Mouse (Mus musculus): ENCODE measurements around the gene Rgs3.

Rgs3 gene

GRCm38 (mm10) chr4:62627331-62627730 lies 67.7 kb downstream of the Rgs3 start:
- no peak for DNase-seq (ENCODE audit: low spot score in 2 of 2)

GRCm38 (mm10) chr4:62628547-62628946 lies 68.9 kb downstream of the Rgs3 start:
- no peak for DNase-seq (ENCODE audit: low spot score in 2 of 2)

GRCm38 (mm10) chr4:62629461-62629860 lies 69.8 kb downstream of the Rgs3 start:
- DNase-seq (ENCODE audit: low spot score in 2 of 2): peak in 1 of 2 experiments; percentile 35

DNA sequence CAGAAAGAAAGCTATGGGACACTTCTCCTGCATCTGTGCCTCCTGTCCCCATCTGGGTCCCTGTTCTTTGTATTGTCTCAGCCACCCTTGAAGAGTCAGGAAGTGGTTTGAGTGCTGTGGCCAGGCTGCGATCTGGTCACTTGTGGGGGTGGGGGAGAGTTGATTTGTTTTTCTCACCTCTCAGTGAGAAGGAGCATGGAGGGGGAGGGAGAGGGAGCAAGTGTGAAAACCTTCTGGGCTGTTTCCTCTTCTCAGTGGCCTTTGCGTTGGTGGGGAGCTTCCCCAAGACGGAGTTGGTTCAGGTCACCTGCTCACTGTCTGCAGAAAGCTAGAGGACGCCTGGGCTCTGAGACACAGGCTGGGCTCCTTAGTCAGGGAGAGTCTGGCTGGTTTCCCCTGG lies 70.3 kb downstream of the Rgs3 start:
- peak in 1 of 2 experiments; percentile 66 for DNase-seq (ENCODE audit: low spot score in 2 of 2)

DNA sequence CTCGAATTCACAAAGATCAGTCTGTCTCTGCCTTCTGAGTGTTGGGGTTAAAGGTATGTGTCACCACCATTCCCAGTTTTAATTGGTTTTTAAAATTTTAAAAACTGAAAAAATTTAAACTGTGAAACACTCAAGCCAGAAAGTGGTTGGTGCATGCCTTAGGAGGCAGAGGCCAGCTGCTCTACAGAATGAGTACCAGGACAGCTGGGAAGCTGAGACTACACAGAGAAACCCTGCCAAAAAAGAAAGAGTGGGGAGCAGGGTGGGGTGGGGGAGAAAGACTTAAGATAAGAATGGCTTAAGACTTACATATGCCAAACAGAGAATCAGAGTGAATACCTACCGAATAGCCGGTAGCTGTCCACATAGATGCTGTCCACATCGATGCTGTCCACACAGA lies 73.6 kb downstream of the Rgs3 start:
- DNase-seq (ENCODE audit: low spot score in 2 of 2): no peak

- peak in 1 of 2 experiments; percentile 50 for DNase-seq (ENCODE audit: low spot score in 2 of 2)
Observed at GRCm38 (mm10) chr4:62634054-62634591, 74.5 kb downstream of the Rgs3 start.

- DNase-seq (ENCODE audit: low spot score in 2 of 2): no peak
Observed at GRCm38 (mm10) chr4:62634840-62635239, 75.2 kb downstream of the Rgs3 start.

GRCm38 (mm10) chr4:62636047-62636446 lies 76.4 kb downstream of the Rgs3 start:
- no peak for DNase-seq (ENCODE audit: low spot score in 2 of 2)

DNA sequence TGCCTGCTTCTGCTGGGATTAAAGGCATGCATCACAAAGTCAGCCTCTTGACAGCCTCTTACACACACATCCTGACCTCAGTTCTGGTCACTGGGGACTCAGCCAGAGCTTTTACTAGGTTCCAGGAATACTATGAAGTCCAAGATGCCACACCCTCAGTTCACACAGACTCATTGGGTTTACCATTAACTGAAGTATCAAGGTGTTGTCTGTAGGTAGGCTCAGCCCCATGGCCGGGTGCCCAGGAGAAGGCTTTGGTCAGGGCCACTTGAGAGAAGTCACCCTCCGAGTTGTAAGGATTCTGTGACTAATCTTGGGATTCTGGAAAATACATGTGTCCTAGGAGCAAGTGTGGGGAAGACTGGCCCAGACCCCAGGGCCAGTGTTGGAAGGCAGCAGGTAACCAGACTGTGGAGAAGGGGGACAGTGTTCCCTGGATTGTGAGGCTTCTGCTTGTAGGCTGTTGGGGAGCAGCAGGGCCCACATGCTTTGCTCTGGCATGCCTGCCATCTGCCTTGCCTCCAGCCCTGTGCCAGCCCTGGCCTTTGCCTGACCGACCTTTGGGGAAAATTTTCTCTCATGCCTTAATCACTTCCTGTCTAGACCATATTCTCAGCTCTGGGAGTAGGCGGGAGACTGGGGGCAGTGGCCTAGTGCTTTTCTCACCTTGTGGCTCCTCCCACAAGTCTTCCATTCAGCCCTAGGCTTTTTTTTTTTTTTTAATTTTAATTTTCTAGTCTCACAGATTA lies 78.4 kb downstream of the Rgs3 start:
- no peak for DNase-seq (ENCODE audit: low spot score in 2 of 2)

- no peak for DNase-seq (ENCODE audit: low spot score in 2 of 2)
Observed at GRCm38 (mm10) chr4:62640496-62641229, 81.0 kb downstream of the Rgs3 start.

GRCm38 (mm10) chr4:62641230-62641589 lies 81.6 kb downstream of the Rgs3 start:
- DNase-seq (ENCODE audit: low spot score in 2 of 2): no peak

DNA sequence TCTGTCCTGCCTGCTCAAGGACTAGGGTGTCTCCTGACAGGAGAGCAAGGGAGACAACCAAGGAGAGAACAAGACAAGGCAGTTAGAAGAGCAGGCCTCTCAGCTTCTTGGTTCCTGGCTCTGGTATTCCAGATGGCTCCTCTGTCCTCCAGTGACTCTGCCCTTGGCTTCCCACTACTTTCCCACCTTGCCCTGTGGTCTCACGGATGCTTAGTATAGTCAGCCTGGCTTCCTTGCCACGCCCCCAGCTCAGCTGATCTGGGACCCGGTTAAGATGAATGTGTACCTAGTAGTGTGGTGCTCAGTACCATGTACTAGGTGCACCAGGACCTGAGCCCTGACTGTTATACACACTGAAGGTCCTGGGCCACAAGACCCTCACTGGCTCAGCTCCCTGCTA lies 82.0 kb downstream of the Rgs3 start:
- no peak for DNase-seq (ENCODE audit: low spot score in 2 of 2)

DNA sequence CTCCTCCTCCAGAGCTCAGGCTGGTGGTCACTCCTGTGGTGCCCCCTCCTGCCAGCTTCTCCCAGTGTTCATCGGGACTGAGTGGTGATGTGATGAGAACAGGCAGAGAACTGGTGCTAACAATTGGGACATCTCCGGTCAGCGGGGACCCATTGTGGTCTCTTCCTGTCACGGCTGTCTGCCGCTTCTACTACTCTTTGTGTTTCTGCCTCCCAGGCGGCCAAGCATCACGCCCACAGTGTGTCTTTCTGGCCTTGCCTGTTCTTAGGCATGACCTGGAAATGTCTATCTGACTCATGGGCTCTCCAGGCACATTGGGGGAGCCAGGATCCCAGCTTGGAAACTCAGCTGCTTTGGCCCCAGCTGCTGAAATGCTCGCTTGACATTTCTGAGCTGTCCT lies 83.8 kb downstream of the Rgs3 start:
- no peak for DNase-seq (ENCODE audit: low spot score in 2 of 2)

GRCm38 (mm10) chr4:62644031-62644793 lies 84.6 kb downstream of the Rgs3 start:
- no peak for DNase-seq (ENCODE audit: low spot score in 2 of 2)

DNA sequence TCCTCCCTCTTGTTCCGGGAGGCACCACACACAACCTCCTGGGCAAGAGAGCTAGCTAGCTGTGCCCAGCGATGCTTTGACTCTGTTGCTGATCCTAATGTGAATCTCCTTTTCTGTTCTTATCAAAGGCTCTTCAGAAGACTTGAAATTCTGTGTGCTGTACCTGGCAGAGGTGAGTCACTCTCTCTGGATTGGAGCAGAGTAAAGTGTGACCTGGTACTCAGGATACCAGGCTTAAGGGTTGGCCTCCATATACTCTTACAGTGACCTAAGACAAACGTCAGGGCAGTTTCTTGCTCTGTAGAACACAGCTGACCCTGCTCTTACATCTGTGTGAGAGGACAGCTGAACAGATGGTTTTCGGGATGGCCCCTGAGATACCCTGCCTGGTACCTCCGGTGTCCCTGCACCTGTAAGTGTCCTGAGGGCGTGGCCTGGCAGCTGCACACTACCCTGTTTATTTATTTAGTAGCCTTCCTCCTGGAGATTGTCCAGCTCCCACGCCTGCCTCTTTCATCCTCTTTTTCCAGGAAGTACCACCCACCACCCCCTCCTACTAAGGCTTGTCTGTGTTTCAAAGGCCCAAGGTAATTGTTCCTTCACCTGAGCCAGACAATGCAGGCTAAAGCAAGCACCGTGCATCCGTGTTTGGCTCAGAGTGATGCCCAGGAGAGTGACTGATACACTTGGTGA lies 87.1 kb downstream of the Rgs3 start:
- no peak for DNase-seq (ENCODE audit: low spot score in 2 of 2)

DNA sequence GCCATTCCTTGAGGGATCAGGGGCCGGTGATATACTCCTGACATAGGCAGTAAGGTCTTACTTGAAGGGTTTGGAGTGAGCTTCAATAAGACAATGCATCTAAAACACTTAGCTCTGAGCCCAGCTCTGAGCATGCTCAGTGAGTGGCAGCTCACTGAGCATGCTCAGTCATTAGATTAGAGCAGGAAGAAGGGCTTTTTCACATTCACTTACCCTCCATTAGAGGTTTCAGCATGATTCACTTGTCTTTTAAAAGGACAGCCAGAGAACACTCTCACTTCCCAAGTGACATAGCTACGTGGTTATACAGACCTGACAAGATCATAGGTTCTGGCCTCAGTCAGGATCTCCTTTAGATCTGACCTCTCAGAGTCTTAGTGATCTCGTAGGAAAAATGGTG lies 89.2 kb downstream of the Rgs3 start:
- DNase-seq (ENCODE audit: low spot score in 2 of 2): no peak

GRCm38 (mm10) chr4:62649536-62650230 lies 90.0 kb downstream of the Rgs3 start:
- DNase-seq (ENCODE audit: low spot score in 2 of 2): no peak

DNA sequence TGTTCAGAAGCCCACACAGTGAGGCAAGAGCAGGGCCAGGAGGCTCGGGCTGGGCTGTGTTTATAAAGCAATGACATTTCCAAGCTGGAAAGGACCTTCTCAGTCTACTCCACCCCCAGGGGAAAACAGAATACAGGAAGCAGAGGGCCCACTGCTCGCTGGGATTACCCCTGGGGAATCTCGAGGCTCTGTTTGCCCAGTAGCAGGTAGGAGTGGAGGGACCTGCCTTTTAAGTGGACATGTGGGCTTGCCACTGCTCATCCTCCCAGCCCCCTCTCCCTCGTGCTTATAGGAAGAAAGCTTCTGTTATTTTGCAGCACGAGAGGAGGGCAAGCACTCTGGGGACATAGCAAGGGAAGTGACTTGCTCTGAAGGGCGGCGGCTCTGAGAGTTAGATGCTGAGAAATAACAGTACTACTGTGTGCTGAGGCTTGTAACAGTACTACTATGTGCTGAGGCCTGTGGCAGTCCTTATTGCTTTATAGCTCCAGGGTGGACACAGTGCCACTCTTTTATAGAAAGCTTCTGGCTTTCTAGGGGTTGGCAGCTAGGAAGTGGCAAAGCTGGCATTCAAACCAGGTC lies 91.6 kb downstream of the Rgs3 start:
- no peak for DNase-seq (ENCODE audit: low spot score in 2 of 2)

- no peak for DNase-seq (ENCODE audit: low spot score in 2 of 2)
Observed at GRCm38 (mm10) chr4:62652215-62652614, 92.6 kb downstream of the Rgs3 start.

DNA sequence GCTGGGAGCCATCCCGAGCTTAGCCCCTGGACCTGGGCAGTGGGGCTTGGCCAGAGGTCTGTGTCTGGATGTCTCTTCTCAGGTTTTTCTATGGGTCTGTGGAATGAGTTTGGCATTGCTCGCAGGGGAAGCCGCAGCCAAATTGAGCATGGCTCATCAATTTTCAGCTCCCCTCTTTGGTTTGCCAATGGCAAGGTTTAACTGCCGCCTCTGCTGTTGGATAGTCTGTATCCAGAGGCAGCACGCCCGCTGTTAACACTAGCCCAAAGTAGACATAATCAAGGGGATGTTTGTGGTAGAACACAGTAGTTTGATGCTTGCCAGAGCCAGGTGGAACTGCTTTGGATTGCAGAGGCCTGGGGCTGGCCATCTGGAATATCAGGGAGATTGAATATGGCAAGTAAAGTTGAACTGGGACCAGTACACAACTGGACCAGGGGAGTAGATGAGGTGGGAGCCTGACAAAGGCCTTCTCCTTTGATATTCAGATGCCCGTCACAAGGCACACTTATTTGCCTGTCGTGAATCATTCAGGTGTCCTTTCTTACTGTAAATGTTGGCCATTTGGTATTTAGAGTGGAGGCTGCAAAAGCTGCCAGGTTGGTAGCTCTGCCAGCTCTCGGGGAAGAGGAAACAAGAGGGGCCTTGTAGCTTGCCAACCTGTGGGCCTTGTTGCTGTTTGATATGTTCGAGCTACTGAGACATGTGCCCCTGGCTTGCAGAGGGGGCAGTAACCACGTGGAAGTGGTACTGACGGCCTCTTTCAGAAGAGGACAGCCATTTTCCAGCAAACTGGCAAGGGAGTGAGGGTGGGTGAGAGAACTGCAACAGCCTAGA lies 93.5 kb downstream of the Rgs3 start:
- no peak for DNase-seq (ENCODE audit: low spot score in 2 of 2)
